Mouse (Mus musculus) spleen, adult 2 months (tissue): ENCODE data around the gene Rai1. TPM values are rescaled to one million over a fixed set of nuclear protein-coding genes. Genes with fewer than 3 reads are reported as not detected.

ENCODE experiments used
- DNase-seq, 2 experiments: peaks; one replicate each; pipeline versions ENCODE4 v3.0.0 to v3.0.0-alpha.2; 2012 to 2021; ENCODE audit warnings: low spot score in 2 of 2, low read depth in 1 of 2
- H3K27ac ChIP-seq: fragments of 200-500 bp; 2 replicates; pipeline ENCODE4 v1.5.1; 2012; ENCODE audit warnings: low read length, inconsistent platforms; ENCODE audit not compliant: insufficient read depth
- H3K27me3 ChIP-seq: fragments of 200-500 bp; 2 replicates; pipeline ENCODE4 v1.6.1; 2012; ENCODE audit warnings: mild to moderate bottlenecking, moderate library complexity, low read length, inconsistent platforms; ENCODE audit not compliant: control insufficient read depth, insufficient read depth
- H3K36me3 ChIP-seq: fragments of 200-500 bp; 2 replicates; pipeline ENCODE4 v1.6.1; 2012; ENCODE audit warnings: mild to moderate bottlenecking, low read length, inconsistent platforms; ENCODE audit not compliant: control insufficient read depth, insufficient read depth
- H3K4me1 ChIP-seq: fragments of 200-500 bp; 2 replicates; pipeline ENCODE4 v1.6.1; 2011; ENCODE audit warnings: inconsistent platforms; ENCODE audit not compliant: control insufficient read depth, insufficient read depth, insufficient read length
- H3K4me3 ChIP-seq: fragments of 200-500 bp; 2 replicates; pipeline ENCODE4 v1.5.1; 2011; ENCODE audit warnings: mild to moderate bottlenecking, inconsistent platforms; ENCODE audit not compliant: insufficient read depth, insufficient read length; ENCODE audit errors: extremely low read depth
- CTCF ChIP-seq: fragments of 200-500 bp; IDR thresholded peaks from 2 replicates; pipeline ENCODE4 v1.5.1; 2011; ENCODE audit warnings: mild to moderate bottlenecking, inconsistent platforms; ENCODE audit not compliant: insufficient read depth, insufficient read length, insufficient replicate concordance; ENCODE audit errors: extremely low read depth
- POLR2A ChIP-seq: fragments of 200-500 bp; IDR thresholded peaks from 2 replicates; pipeline ENCODE4 v1.6.1; 2011; ENCODE audit warnings: low read depth, low read length, inconsistent platforms
- WGBS: fragments of 180-500 bp; shearing (Covaris S2); methylation state at CpG from one replicate; pipeline ENCODE4 v1.1.7; 2018; 5-methylcytosine and 5-hydroxymethylcytosine counted together
- polyA plus RNA-seq: library from polyadenylated mRNA; depleted of rRNA; stranded (reverse); fragments of >200 nt; gene quantifications from 2 replicates; pipeline ENCODE4 v1.2.3, GENCODE M21; 2012

Gene Rai1
- polyA plus RNA-seq, 1 experiment = 36.0 TPM

- Histone ChIP-seq H3K36me3 (no peaks in the 10 kb centered on the region), H3K27me3 (no peaks in the 10 kb centered on the region; the same call in 1 of the 2 replicates), H3K4me3 (peak overlapping the region; percentile 56), H3K4me1 (peaks cover 9% of the 10 kb centered on the region), H3K27ac (no peak overlapping the region)
- TF ChIP-seq POLR2A = no peak
- no peak for TF ChIP-seq CTCF
- WGBS = 1% methylated on average over 71 of the region's 71 CpGs
- DNase-seq = peak in 1 of 2 experiments; percentile 32
Observed at GRCm38 (mm10) chr11:60176182-60176974, 71.6 kb downstream of the Rai1 start.

GRCm38 (mm10) chr11:60176975-60177657, 72.3 kb downstream of the Rai1 start:
- WGBS = 6% methylated on average over 42 of the region's 42 CpGs
- TF ChIP-seq CTCF (no peak), POLR2A (no peak)
- H3K27ac ChIP-seq = no peak overlapping the region
- H3K27me3 ChIP-seq = no peaks in the 10 kb centered on the region; the same call in 1 of the 2 replicates
- peak overlapping the region; percentile 56; the same call in 1 of the 2 replicates for H3K4me3 ChIP-seq
- DNase-seq = peak in 1 of 2 experiments; percentile 31
- no peaks in the 10 kb centered on the region for H3K36me3 ChIP-seq
- H3K4me1 ChIP-seq = peaks cover 9% of the 10 kb centered on the region

- H3K27ac ChIP-seq = no peak overlapping the region
- DNase-seq = no peak
- 81% methylated on average over 6 of the region's 6 CpGs for WGBS
- peaks cover 9% of the 10 kb centered on the region for H3K4me1 ChIP-seq
- H3K4me3 ChIP-seq = no peak overlapping the region
- no peak for TF ChIP-seq POLR2A
- no peak for TF ChIP-seq CTCF
- no peaks in the 10 kb centered on the region; the same call in 1 of the 2 replicates for H3K27me3 ChIP-seq
- H3K36me3 ChIP-seq = no peaks in the 10 kb centered on the region
Observed at GRCm38 (mm10) chr11:60178005-60178404, 73.2 kb downstream of the Rai1 start.

- TF ChIP-seq POLR2A (no peak), CTCF (no peak)
- H3K4me1 ChIP-seq = peaks cover 9% of the 10 kb centered on the region
- no peak overlapping the region for H3K4me3 ChIP-seq
- no peaks in the 10 kb centered on the region for H3K36me3 ChIP-seq
- DNase-seq = no peak
- H3K27ac ChIP-seq = no peak overlapping the region
- no peaks in the 10 kb centered on the region; the same call in 1 of the 2 replicates for H3K27me3 ChIP-seq
Observed at GRCm38 (mm10) chr11:60178506-60178905, 73.7 kb downstream of the Rai1 start.

GRCm38 (mm10) chr11:60182116-60182670, 77.4 kb downstream of the Rai1 start:
- no peak overlapping the region for H3K27ac ChIP-seq
- WGBS = 92% methylated on average over 12 of the region's 12 CpGs
- no peak for DNase-seq
- TF ChIP-seq CTCF = no peak
- no peak for TF ChIP-seq POLR2A
- peaks cover 3% of the 10 kb centered on the region for H3K36me3 ChIP-seq
- H3K27me3 ChIP-seq = no peaks in the 10 kb centered on the region; the same call in 1 of the 2 replicates
- peaks cover 24% of the 10 kb centered on the region for H3K4me1 ChIP-seq
- H3K4me3 ChIP-seq = no peak overlapping the region

GRCm38 (mm10) chr11:60182741-60183140, 77.9 kb downstream of the Rai1 start:
- Histone ChIP-seq H3K27me3 (no peaks in the 10 kb centered on the region), H3K27ac (no peak overlapping the region), H3K4me1 (peaks cover 23% of the 10 kb centered on the region), H3K4me3 (no peak overlapping the region), H3K36me3 (peaks cover 7% of the 10 kb centered on the region)
- TF ChIP-seq POLR2A = no peak
- TF ChIP-seq CTCF = no peak
- DNase-seq = no peak
- WGBS = 89% methylated on average over 2 of the region's 2 CpGs
